Mouse (Mus musculus): ENCODE measurements around the gene Tfam. TPM values are rescaled to one million over a fixed set of nuclear protein-coding genes. Genes with fewer than 3 reads are reported as not detected.

Tfam gene
- total RNA-seq, 4 experiments from 2014 or later, result 40.2 to 54.4 (median 44.8) TPM

GRCm38 (mm10) chr10:71225894-71226293, 12.2 kb downstream of the Tfam start:
- peak; percentile 56 to 88 for DNase-seq (ENCODE audit: low spot score in 2 of 2)

- no peak for DNase-seq (ENCODE audit: low spot score in 2 of 2)
Observed at GRCm38 (mm10) chr10:71223101-71223500, 15.0 kb downstream of the Tfam start.

GRCm38 (mm10) chr10:71222639-71223038, 15.4 kb downstream of the Tfam start:
- no peak for DNase-seq (ENCODE audit: low spot score in 2 of 2)

GRCm38 (mm10) chr10:71218228-71218892, 19.7 kb downstream of the Tfam start:
- peak; percentile 59 to 88 for DNase-seq (ENCODE audit: low spot score in 2 of 2)

- DNase-seq (ENCODE audit: low spot score in 2 of 2), result no peak
Observed at GRCm38 (mm10) chr10:71215996-71216395, 22.1 kb downstream of the Tfam start.

- DNase-seq (ENCODE audit: low spot score in 2 of 2), result no peak
Observed at GRCm38 (mm10) chr10:71201512-71201911, 36.6 kb downstream of the Tfam start.

- DNase-seq (ENCODE audit: low spot score in 2 of 2), result peak in 1 of 2 experiments; percentile 37
Observed at GRCm38 (mm10) chr10:71200964-71201363, 37.1 kb downstream of the Tfam start.

GRCm38 (mm10) chr10:71198676-71199075, 39.4 kb downstream of the Tfam start:
- no peak for DNase-seq (ENCODE audit: low spot score in 2 of 2)

- no peak for DNase-seq (ENCODE audit: low spot score in 2 of 2)
Observed at GRCm38 (mm10) chr10:71197036-71197785, 40.9 kb downstream of the Tfam start.

GRCm38 (mm10) chr10:71195501-71195900, 42.6 kb downstream of the Tfam start:
- no peak for DNase-seq (ENCODE audit: low spot score in 2 of 2)

- DNase-seq (ENCODE audit: low spot score in 2 of 2), result no peak
Observed at GRCm38 (mm10) chr10:71194713-71195112, 43.4 kb downstream of the Tfam start.

- DNase-seq (ENCODE audit: low spot score in 2 of 2), result no peak
Observed at GRCm38 (mm10) chr10:71193319-71193718, 44.8 kb downstream of the Tfam start.

- no peak for DNase-seq (ENCODE audit: low spot score in 2 of 2)
Observed at GRCm38 (mm10) chr10:71192886-71193285, 45.2 kb downstream of the Tfam start.

- DNase-seq (ENCODE audit: low spot score in 2 of 2), result no peak
Observed at GRCm38 (mm10) chr10:71188681-71189080, 49.4 kb downstream of the Tfam start.

GRCm38 (mm10) chr10:71185059-71185458, 53.0 kb downstream of the Tfam start:
- no peak for DNase-seq (ENCODE audit: low spot score in 2 of 2)

- no peak for DNase-seq (ENCODE audit: low spot score in 2 of 2)
Observed at GRCm38 (mm10) chr10:71183339-71184031, 54.6 kb downstream of the Tfam start.

- no peak for DNase-seq (ENCODE audit: low spot score in 2 of 2)
Observed at GRCm38 (mm10) chr10:71181931-71182330, 56.1 kb downstream of the Tfam start.

GRCm38 (mm10) chr10:71181091-71181490, 57.0 kb downstream of the Tfam start:
- DNase-seq (ENCODE audit: low spot score in 2 of 2), result no peak

- no peak for DNase-seq (ENCODE audit: low spot score in 2 of 2)
Observed at GRCm38 (mm10) chr10:71180057-71180456, 58.0 kb downstream of the Tfam start.

- no peak for DNase-seq (ENCODE audit: low spot score in 2 of 2)
Observed at GRCm38 (mm10) chr10:71177201-71177600, 60.9 kb downstream of the Tfam start.

- no peak for DNase-seq (ENCODE audit: low spot score in 2 of 2)
Observed at GRCm38 (mm10) chr10:71176341-71176740, 61.7 kb downstream of the Tfam start.

Data from layer of hippocampus, adult 8-10 months (tissue).